Mouse (Mus musculus) spleen, adult 2 months (tissue): ENCODE measurements around the gene Chrna1.

Experiments used
- CTCF ChIP-seq: fragments of 200-500 bp; IDR thresholded peaks from 2 replicates; pipeline ENCODE4 v1.5.1; 2011; ENCODE audit warnings: mild to moderate bottlenecking, inconsistent platforms; ENCODE audit not compliant: insufficient read depth, insufficient read length, insufficient replicate concordance; ENCODE audit errors: extremely low read depth
- POLR2A ChIP-seq: fragments of 200-500 bp; IDR thresholded peaks from 2 replicates; pipeline ENCODE4 v1.6.1; 2011; ENCODE audit warnings: low read depth, low read length, inconsistent platforms

DNA sequence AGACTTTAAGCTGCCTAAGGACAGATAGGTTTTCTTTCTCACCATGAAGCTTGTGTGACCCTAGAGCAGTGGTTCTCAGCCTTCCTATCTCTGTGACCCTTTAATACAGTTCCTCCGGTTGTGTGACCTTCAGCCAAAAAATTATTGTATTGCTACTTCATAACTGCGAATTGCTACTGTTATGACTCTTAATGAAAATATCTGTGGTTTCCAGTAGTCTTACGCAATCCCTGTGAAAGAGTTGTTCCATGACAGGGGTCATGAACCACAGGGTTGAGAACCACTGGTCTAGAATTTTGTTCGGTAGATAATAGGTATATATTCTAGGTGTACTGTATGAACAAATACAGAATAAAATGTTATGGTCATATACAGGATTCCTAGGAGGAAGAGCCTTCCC, 32.9 kb downstream of the Chrna1 start:
- TF ChIP-seq POLR2A (no peak), CTCF (no peak)
